Mouse (Mus musculus) urinary bladder, postnatal 14 days (tissue): ENCODE data around the gene Gcm2.

ENCODE experiments used
- DNase-seq: peaks from one replicate; pipeline ENCODE4 v3.0.0; 2021; ENCODE audit warnings: low spot score

Gene Gcm2

DNA sequence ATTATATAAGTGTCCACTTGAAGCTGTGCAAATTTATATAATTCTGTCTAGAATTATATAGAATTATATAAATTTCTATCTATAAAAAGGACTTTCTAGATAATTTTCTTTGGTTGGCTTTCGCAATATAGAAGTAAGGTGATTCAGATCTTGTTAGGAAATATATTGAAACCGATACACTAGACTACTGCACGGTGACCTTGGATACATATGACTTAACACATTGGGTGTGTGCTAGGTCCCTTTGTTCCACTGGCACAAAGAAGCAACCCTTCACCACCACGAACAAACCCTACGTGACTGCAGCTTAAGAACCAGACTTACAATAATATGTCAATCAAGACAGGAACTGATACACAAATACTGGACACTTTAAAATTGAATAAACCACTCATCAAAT is 31.0 kb downstream of the Gcm2 start:
- DNase-seq: no peak

DNA sequence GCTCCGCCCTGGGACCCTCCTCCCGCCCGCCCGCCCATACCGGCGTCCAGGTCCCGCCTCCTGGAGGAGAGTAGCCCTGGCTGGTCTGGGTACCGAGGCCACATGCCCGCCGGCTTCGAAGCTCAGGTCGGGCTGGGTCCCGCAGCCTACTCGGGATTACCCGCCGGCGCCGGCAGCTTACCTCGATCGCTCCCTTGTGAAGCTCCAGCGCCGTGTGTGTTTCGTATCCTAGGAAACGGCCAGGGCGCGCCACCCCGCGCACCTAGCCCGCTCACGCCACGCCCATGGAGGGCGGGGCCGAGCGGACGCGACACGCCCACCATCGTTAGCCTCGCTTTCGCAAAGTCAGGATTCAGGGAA is 31.4 kb downstream of the Gcm2 start, which contains the start of gene Mak:
Mak (minus strand) TSS at position 286 of the 360 bp plus-strand sequence.
- peak; percentile 58 for DNase-seq

DNA sequence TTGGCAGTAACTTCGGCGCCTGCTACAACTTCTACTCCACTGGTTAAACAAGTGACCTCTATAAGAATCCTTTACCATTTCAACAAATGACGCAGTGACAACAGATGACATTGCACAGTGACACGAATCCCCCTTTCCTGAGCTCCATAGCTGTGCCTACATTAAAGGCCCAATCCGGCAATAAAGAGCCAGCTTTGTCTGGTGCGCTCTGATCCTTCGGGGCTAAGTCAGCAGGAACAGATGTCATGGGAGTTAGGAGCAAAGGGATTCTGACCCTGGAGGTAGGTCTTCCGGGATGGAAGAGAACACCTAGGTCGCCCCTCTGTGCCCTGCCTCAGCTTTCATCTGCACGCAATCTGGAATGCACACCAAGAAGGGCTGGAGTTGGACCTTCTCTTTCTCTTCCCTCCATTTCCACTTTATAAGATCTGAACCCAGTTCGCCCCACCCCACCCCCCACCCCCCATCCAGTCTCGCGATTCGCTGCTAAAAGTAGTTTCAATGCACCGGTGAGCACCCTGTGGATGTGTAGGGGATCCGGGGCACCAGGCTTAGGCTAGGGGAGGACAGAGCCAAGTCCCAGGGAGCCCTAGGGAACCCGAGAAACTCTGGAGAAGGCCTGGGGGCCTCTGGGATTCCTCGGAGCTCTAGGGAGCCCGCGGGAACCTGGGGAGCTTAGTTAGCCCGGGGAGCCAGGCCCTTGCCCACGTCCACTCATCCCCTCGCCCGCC is 32.0 kb downstream of the Gcm2 start:
- DNase-seq: no peak

DNA sequence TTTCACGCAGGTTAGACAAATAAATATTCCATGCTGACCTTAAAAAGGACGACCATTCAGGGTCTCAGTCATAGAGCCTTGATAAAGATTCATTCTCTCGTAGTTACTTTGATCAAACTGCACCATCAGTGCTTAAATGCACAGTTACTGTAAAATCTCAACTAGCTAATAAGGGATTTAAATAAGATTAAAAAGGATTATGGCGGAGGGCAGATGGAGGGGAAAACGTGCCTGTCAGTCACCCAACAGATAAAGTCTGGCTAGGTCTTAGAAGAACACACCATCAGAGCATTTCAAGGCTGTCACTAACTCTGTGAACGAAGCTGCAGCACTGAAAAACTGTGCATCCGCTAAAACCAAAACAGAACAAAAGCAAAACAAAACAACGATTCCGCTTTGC is 32.9 kb downstream of the Gcm2 start:
- DNase-seq: no peak

DNA sequence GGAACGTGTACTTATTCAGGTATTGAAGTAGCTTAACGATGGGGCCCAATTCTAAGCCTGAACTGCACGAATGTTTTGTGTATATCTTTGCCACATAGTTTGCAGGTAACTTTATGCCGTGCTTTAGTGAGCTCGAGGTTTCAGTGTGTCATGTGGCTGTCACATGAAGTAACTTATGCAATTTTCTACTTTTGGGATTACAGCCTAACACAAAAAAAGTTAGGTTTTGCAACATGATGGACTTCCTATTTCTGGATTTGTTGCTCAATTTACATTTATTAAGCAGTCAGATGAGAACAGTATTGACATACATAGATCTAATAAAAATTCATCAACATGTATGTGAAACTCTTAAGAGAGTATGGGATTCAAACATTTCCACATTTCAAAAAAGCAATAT is 37.0 kb downstream of the Gcm2 start:
- DNase-seq: no peak

DNA sequence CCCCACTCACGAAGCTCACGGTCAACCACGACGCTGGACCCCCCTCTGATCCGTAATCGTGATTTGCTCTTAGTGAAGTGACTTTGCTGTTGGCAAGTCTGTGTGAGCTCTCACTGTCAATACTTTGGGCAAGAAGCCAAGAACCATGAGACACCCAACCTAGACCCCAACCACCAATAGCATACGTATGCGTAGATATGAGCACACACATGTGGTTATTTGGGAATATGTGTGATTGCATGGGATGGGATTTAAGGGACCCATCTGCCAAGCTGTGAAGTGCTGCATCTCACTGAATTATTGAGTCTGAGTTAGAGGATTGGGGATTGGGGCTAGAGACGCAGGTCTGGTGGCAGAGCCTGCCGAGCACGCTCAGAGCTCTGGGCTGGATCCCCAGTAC is 39.2 kb downstream of the Gcm2 start:
- DNase-seq: no peak

DNA sequence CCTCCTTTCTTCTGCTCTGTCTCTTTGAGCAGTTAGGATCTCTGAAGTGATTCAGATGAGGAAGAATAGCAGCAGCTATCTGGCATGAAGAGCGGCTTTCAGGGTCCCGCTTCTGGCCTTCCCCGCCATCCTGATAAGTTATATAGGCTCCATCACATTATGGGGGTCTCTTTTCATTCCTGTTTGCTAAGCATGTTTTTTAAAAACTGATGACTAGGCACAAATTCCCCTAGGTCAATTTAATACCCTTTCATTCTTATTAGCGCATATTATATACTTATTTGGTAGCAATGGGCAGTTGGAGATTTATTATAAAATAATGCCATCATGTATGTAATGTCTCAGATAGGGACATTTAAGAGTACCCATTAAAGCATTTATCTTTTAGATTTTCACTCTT is 43.2 kb downstream of the Gcm2 start:
- DNase-seq: no peak

DNA sequence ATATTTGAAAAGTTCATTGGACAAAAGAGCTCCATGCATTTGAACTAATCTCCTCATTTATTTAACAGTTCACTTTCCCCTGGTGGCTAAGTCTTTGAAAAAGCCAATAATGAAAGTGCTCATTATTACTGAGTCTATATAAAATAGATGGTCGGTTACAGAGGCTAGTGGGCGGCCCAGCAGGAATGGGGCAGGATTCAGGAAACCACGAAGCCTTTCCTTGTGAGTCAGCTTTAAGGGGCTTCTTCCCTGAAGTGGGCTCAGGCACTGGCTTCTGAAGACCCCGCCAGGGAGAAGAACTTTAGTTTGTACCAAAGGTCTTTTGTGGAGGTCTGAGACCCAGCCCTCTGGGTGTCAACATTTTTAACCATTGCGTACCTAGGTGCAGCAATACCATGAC is 58.9 kb downstream of the Gcm2 start:
- DNase-seq: no peak
